Mouse (Mus musculus) MEL-GATA-1-ER (cell line): ENCODE measurements at regions not wholly inside any gene's neighbourhood (a gene's known extent, or its start where the extent isn't known, plus 50 kb on each side); places are given as distances from the start of the nearest gene placed in this dataset.

Source experiments
- DNase-seq: peaks from one replicate; pipeline ENCODE4 v3.0.0-alpha.2; 2012; ENCODE audit warnings: low read depth; ENCODE audit errors: extremely low read depth

- no peak for DNase-seq
These were observed 59.8 kb upstream of the Osmr start for GRCm38 (mm10) chr15:6934564-6934980.

GRCm38 (mm10) chr15:6941491-6941890 is 66.7 kb upstream of the Osmr start:
- DNase-seq, result no peak

GRCm38 (mm10) chr15:6949236-6949635 is 74.5 kb upstream of the Osmr start:
- DNase-seq, result no peak

- DNase-seq, result no peak
These were observed 74.9 kb upstream of the Osmr start for GRCm38 (mm10) chr15:6949686-6950085.

- no peak for DNase-seq
These were observed 75.7 kb upstream of the Osmr start for GRCm38 (mm10) chr15:6950503-6950902.

GRCm38 (mm10) chr15:6953556-6953955 is 78.8 kb upstream of the Osmr start:
- no peak for DNase-seq

- DNase-seq, result no peak
These were observed 79.4 kb upstream of the Osmr start for GRCm38 (mm10) chr15:6953970-6954791.

GRCm38 (mm10) chr15:6959911-6960310 is 85.1 kb upstream of the Osmr start:
- DNase-seq, result no peak

GRCm38 (mm10) chr15:6960753-6961746 is 86.3 kb upstream of the Osmr start:
- DNase-seq, result no peak

- DNase-seq, result no peak
These were observed 89.9 kb upstream of the Osmr start for GRCm38 (mm10) chr15:6964635-6965034.

GRCm38 (mm10) chr15:6965446-6965845 is 90.7 kb upstream of the Osmr start:
- DNase-seq, result no peak

- no peak for DNase-seq
These were observed 99.6 kb upstream of the Osmr start for GRCm38 (mm10) chr15:6974410-6974809.

- DNase-seq, result no peak
These were observed 106.7 kb upstream of the Osmr start for GRCm38 (mm10) chr15:6981430-6981829.

GRCm38 (mm10) chr15:6983320-6983719 is 107.1 kb upstream of the Lifr start:
- DNase-seq, result no peak

GRCm38 (mm10) chr15:6988187-6988586 is 102.2 kb upstream of the Lifr start:
- no peak for DNase-seq

- no peak for DNase-seq
These were observed 101.3 kb upstream of the Lifr start for GRCm38 (mm10) chr15:6989094-6989493.

GRCm38 (mm10) chr15:6993226-6993625 is 97.2 kb upstream of the Lifr start:
- DNase-seq, result no peak

- DNase-seq, result no peak
These were observed 95.2 kb upstream of the Lifr start for GRCm38 (mm10) chr15:6995246-6995645.

GRCm38 (mm10) chr15:6997871-6998270 is 92.5 kb upstream of the Lifr start:
- DNase-seq, result no peak

- no peak for DNase-seq
These were observed 91.8 kb upstream of the Lifr start for GRCm38 (mm10) chr15:6998576-6999070.

- no peak for DNase-seq
These were observed 90.7 kb upstream of the Lifr start for GRCm38 (mm10) chr15:6999667-7000066.

- no peak for DNase-seq
These were observed 88.2 kb upstream of the Lifr start for GRCm38 (mm10) chr15:7002226-7002625.
